Mouse (Mus musculus) olfactory bulb, adult 2 months (tissue): ENCODE data around the gene Syk.

Experiments used
- CTCF ChIP-seq: fragments of 200-500 bp; IDR thresholded peaks from 2 replicates; pipeline ENCODE4 v1.5.1; 2012; ENCODE audit warnings: low read depth, mild to moderate bottlenecking, low read length, moderate library complexity; ENCODE audit not compliant: insufficient read depth
- POLR2A ChIP-seq: fragments of 200-500 bp; IDR thresholded peaks from 2 replicates; pipeline ENCODE4 v1.6.1; 2012; ENCODE audit warnings: mild to moderate bottlenecking, low read depth, low read length, moderate library complexity; ENCODE audit not compliant: insufficient read depth

DNA sequence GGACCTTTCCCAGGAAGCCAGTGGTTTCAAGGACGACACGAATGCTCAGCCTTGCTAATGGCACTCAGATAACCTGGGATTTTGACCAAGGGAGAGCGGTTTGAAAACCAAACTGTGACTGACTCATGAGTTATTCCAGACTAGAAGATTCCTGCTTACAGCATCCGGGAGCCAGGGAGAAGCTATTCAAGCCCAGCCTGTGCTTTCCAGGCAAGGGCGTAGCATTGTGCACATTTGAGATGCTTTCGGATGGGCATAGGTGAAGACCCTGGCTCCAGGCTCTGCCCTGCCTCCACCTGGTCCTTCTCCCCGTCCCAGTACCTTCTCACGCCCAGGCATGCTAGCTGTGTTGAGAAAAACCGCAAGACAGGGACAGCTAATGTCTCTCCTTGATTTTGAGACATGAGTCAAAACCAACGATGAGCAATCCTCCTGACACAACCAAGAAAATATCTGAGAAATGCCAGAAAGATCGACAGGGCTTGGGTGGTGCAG, 76.2 kb downstream of the Syk start:
- no peak for TF ChIP-seq CTCF
- no peak for TF ChIP-seq POLR2A
